Mouse (Mus musculus): ENCODE data around the gene Tjp3.

The Tjp3 gene

DNA sequence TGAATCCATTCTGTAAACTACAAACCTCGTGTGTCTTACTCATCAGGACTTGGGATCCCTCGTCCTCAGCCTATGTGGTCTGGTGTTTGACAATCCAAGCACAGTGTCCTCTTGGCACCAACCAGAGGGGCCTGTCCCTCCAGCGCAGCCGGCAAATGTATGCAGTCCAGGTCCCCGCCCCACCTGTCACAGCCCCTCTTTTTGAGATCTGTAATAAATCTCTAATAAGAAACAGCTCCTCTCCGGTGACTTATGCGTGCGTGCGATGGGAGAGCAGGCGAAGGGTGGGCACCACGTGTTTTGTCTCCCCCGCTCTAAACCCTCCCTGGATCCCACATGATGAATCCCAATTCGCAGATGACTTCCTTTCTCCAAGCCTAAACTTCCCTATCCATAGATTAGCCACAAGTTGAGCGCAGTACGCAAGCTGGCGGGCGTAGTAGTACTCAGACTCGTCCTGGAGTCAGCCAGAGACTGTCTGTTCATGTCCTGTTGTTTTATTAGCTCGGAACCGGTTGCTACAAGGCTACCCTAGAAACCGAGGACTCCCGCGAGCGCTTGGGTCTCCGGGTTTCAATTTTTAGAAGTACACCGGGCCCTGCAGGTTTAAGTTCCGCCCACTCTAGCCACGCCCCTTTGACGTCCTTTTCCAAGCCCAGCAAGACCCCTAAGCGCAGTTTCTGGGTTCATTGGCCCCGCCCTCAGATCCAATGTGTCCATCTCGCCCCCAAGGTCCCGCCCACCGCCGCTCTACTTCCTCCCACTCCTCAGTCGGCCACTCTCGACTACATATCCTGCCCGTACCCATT lies 28.6 kb upstream of the Tjp3 start:
- peak; percentile 98 for DNase-seq (ENCODE audit: extremely low spot score, low read depth, low spot score)

DNA sequence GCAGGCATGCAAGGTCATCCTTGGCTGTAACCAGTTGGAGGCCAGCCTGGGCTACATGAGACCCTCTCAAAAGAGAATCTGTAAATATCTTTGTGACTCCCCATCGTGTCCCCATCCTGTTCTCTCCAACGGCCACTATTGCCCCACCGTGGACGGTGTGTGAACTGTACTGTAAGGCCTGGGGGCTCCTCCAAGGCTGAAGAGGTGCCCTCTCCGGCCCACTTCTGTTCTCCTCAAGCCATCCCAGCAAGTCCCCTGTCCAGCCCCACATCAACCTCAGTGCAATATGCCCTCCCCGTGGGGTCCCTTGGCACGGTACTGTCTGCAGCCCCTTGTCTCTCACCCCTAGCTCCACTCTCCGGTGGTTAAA lies 27.9 kb upstream of the Tjp3 start:
- no peak for DNase-seq (ENCODE audit: extremely low spot score, low read depth, low spot score)

DNA sequence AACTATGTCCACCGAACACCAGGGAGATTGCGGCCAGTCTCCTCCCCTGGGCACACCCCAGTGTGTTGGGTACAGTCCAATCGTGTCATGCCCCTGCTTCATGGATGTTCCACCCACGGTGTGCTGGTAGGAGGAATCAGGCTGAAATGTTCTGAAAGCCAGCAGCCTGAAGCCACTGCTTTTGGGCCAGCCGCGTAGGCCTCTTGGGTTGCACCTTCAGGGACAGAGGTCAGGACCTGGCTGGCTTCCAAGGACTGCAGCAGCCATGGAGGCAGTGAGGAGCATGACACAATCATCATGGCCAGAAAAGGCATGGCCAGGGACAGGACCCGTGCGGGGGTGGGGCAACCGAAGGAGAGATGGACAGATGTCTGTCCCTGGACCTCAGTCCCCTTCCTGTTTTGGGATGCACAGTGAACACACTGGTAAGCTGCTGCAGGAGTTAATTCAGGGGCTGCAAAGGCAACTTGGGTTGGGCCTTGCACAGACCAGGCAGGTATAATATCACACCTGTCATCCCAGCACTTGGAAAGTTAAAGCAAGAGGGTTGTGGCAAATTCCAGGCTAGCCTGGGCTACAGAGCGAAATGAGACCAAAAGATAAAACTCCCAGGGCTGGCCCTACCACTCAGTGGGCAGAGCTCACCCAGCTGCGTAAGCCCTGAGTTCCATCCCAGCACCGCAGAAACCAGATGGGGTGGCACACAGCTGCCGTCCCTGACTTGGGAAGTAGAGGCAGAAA lies 27.4 kb upstream of the Tjp3 start:
- DNase-seq (ENCODE audit: extremely low spot score, low read depth, low spot score): no peak

DNA sequence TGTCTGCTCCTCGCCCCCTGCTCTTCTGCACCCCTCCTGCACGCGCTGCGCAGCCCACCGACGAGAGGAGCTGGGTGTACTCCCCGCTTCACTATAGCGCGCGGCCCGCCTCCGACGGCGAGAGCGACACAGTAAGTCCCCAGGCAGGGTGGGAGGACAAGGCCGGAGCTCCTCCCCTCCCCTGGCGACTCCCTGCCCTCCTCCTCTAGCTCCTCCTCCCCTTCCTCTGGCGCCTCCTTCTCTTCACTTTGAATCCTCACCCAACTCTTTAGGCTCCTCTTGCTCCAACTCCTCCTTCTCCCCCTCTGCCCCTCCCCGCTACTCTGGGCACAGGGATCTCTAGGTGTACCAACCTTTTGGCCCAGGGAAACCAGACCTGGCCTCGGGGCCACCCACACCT lies 25.9 kb upstream of the Tjp3 start:
- no peak for DNase-seq (ENCODE audit: extremely low spot score, low read depth, low spot score)

DNA sequence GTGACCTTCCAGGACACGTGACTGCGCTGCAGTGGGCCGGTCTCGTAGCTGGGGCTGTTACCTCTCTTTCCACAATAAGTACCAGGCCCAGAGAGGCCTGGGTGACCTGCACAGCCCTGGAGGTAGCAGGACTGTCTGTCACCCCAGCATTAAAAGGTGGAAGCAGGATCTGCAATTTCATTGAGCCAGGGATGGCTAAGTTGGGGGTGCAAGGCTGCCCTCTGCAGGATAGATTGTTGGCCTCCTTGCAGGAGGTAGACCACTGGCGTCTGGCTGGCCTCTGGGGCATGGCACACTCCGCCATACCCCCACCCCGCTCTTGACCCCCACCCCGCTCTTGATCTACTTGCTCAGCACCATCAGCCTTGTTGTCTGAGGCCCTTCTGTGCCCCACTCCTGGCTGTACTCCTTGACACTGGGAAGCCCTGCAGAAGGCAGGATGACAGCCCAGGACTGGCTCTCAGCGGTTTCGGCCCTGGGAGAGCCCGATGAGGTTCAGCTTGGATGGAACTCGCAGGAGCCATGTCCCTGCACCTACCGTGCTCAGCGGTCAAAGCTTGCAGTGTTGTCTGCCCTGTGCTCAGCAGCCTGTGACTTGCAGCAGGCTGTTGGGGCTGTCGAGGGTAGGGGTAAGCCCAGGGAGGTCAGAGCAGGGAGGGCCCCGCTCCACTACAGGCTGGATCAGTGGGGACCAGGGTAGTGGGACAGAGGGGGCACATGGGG lies 25.1 kb upstream of the Tjp3 start:
- DNase-seq (ENCODE audit: extremely low spot score, low read depth, low spot score): no peak

DNA sequence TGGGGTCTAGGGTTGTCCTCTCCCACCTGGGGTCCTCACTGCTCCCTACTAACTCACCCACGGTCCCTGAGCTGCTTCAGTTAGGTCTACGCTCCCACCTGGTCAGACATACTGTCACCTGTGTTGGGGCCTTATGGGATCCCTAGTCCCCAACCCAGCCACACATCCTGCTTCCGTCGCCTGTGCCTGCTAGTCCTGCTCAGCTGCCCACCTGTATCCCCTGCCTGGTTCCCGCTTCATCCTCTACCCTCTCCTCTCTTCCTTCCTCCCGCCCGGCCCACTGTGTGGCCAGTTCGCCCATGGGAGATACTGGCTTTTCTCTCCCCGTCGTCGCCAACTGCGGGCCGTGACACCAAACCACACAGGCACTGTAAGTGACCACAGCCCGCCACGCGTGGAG lies 24.2 kb upstream of the Tjp3 start:
- DNase-seq (ENCODE audit: extremely low spot score, low read depth, low spot score): no peak

DNA sequence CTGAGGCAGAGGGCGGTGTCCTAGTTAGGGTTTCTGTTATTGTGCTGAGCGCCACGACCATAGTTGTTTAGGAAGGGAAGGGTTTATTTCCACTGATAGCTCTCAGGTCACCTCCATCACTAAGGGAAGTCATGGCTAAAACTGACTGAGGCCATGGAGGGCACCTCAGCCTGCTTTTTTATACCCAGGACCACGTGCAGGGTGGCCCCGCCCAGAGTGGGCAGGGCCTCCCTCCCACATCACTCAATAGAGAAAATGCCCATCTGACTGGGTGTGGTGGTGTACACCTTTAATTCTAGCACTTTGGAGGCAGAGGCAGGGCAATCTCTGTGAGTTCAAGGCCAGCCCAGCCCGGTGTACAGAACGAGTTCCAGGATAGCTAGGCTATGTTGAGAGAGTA lies 22.8 kb upstream of the Tjp3 start:
- no peak for DNase-seq (ENCODE audit: extremely low spot score, low read depth, low spot score)

DNA sequence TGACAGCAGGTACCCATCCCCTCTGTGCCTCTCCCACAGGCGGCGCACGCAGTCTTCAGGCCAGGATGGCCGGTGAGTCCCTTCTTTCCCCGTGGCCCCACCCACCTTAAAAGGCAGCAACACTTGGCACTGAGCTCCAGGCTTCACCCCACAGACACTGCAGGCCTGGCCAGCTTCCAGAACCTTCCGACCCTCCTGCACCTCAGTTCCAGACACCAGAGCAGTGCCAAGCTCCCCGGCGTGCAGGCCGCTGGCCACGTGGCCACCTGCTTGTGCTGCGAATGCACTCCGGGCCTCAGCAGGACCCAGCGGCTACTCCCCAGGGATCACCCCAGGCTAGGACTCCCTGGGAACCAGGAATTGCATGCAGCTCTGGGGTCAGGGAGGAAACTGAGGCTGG lies 22.2 kb upstream of the Tjp3 start:
- no peak for DNase-seq (ENCODE audit: extremely low spot score, low read depth, low spot score)

DNA sequence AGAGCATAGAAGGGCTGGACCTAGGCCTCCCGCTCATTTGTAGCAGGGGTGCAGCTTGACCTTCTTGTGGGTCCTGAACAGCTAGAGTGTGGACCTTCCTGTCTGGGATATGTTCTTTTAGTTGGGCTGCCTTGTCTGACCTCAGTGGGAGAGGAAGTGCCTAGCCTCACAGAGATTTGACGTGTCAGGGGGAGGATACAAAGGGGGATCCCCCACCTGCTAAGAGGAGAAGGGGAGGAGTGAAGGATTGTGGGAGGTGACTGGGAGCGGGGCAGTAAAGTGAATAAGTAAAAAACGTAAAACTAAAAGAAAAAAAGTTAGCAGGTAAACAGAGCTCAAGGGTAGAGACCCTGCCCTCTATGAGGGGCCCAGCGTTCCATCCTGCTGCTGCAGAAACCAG lies 18.2 kb upstream of the Tjp3 start:
- no peak for DNase-seq (ENCODE audit: extremely low spot score, low read depth, low spot score)

DNA sequence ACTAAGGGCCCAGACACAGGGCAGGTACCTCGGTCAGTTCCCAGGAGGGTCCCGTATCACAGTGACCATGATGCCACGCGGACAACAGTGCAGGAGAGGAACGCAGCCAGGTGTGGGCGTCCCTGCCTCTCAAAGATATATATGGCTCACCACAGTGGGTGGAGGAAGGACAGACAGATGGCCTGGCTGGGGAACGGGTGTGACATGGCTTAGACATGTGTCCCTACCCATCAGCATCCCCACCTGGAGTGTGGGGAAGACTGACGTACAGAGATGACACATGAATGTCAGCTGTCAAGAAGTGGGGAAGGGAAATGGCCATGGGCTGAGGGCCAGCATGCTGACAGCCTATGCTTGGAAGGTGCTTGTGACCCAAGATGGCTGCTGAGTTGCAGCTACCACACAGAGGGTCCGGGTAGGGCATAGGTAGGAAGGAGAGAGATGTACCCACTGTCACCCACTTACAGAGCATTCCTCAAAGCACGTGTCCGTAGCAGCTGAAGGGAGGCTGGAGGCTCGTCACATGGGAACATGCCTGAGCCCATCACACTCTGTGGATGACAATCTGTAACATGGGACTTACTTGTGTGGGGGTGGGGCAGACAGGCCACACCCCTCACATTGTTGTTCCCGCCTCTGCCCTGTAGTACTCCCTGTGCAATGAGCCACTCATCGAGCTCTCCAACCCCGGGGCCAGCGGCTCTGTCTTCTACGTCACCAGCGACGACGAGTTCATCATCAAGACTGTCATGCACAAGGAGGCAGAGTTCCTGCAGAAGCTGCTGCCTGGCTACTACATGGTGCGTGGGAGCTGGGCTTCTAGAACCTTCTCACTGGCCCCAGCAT lies 15.7 kb upstream of the Tjp3 start:
- no peak for DNase-seq (ENCODE audit: extremely low spot score, low read depth, low spot score)

DNA sequence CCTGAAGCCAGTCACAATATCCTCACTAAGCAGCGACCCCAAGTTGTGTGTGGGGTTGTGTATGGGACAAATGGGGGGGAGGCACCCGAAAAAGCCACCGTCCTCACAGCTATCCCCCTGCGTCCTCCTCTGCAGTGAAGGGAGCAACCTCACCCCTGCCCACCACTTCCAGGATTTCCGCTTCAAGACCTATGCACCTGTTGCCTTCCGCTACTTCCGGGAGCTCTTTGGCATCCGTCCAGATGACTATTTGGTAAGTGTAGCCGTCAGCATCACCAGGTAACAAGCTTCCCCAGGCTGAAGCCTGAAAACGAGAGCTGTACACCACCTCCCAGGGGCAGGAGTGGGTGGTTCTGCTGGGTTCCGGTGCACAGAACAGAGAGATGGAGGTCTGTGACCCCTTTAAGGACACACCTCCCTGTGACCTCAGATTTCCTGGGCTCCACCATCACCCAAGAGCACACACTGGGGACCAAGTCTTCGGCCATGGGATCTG lies 14.8 kb upstream of the Tjp3 start:
- no peak for DNase-seq (ENCODE audit: extremely low spot score, low read depth, low spot score)

DNA sequence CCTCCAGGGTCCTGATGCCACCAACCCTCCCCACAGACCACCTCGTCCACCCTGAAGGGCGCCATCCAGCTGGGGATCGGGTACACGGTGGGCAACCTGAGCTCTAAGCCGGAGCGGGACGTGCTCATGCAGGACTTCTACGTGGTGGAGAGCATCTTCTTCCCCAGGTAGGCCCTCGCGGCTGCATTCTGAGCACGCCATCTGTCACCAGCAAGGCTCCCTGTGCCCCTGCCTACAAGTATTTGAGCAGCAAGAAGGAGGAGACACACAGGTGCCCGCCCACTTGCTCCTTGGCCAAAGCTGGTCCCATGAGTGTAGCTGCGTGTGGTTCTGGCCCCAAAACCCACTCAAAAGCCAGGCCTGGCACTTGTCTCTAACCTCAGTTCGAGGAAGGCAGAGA lies 14.3 kb upstream of the Tjp3 start:
- no peak for DNase-seq (ENCODE audit: extremely low spot score, low read depth, low spot score)

DNA sequence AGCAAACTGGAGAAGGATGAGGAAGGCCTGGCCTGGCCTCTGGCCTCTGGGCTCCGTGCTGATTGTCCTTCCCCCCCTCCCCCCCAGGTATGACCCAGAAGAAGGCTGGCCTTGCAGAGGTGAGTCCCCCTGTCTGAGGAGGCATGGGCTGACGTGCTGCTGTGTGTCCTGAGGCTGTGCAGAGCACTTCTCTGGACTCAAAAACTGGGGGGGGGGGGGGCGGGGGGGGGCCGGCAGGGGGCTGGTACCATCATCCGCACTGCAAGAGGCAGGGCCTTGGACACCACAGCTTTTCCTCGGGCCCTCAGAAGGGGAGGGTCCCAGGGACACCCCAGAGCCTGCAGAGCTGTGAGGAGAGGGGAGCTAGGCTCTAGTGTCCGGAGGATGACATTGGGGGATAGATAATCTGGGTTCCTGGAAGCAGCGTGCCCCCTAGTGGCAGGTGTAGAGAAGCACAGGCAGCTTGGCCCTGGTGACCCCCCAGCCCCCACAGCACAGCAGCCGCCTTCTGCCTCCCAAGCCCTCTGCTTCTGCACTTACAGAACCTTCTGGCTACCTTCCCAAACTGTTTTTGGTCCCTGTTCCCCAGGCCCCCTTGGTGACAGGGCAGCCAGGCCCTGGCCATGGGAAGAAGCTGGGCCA lies 13.3 kb upstream of the Tjp3 start:
- DNase-seq (ENCODE audit: extremely low spot score, low read depth, low spot score): no peak

DNA sequence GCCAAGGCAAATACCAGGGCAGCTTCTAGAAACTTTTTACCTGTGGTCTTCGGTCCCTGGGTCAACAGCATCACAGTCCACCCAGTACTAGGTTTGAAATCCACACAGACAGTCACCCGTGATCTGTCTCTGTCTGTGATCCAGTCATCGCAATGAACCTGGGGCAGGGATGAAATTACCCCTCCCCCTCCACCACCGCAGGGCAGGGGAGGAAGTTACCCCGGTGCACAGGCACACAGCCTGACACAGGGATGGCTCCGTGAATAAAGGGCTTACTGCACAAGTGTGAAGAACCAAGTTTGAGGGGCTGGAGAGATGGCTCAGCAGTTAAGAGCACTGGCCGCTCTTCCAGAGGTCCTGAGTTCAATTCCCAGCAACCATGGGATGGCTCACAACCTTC lies 12.4 kb upstream of the Tjp3 start:
- DNase-seq (ENCODE audit: extremely low spot score, low read depth, low spot score): no peak

DNA sequence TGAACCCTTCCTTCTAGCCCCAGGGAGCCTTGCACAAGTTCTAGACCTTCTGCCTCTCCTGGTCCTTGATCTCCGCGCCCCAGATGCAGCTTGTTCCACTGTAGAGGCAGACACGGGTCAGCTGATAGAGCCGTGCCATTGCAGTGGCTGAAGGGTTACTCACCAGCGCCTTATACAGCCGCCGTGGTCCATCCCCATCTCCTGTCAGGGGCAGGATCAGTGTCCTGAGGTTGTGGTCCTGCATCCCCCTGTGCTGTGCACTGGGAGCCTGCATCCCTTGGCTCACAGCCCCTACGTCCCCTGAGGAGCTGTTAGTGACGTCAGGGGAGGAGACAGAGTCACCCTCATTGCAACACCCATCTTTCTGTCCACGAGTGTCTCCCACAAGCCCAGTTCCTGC lies 11.9 kb upstream of the Tjp3 start:
- DNase-seq (ENCODE audit: extremely low spot score, low read depth, low spot score): no peak

DNA sequence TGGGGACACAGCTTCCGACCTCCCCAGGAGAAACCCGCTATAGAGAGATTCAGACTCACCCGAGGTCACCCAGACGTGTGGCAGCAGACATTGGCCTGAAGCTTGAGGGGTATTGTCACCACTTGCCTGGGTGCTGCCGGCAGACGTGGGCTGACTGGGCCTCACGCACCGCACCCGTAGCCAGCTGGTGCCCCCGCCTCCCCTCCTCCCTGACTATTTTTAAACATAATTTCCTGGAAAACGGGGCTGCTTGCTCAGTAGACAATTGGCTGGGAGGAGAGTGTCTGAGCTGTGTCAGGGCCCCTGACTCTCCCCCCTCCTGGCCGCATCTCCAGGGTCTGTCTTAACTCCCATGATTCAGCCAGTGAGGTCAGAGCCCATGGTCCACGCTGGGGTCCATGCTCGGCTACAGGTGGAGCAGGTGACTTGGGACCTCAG lies 11.4 kb upstream of the Tjp3 start:
- DNase-seq (ENCODE audit: extremely low spot score, low read depth, low spot score): no peak

DNA sequence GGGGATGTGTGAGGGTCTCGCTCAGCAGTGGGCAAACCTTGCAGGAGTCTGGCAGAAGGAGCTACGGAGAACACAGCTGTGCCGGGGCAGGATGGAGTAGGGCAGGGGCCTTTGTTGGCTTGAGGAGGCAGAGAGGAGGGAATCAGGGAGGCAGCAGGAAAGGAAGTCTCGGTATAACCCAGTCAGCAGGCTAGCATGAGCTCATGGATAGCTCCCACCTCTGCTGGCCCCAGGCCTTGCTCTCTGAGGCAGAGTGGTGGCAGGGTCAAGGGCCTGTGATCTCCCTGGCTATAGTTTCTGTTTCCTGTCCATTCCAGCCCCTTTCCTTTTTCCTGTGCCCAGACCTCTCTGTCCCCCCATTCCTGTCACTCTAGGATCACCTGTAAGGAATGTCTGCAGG lies 10.9 kb upstream of the Tjp3 start:
- DNase-seq (ENCODE audit: extremely low spot score, low read depth, low spot score): no peak

DNA sequence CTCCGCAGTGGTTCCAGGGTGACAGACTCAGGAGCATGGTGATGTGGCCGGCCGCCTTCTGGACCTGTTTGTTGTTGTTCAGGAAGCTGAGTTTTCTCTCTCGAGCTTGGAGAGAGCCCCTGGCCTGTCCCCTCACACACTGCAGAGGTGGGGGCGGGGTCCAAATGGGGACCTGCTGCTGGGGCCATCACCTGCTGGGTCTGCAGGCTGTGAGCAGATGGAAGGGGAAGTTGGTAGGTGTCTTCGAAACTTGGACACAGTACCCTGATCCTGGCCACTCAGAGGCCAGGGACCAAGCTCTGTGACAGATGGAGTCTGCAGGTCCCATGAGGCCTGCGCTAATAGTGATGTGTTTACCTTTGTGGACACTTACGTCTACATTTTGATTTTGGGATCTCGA lies 9.9 kb upstream of the Tjp3 start:
- DNase-seq (ENCODE audit: extremely low spot score, low read depth, low spot score): no peak

DNA sequence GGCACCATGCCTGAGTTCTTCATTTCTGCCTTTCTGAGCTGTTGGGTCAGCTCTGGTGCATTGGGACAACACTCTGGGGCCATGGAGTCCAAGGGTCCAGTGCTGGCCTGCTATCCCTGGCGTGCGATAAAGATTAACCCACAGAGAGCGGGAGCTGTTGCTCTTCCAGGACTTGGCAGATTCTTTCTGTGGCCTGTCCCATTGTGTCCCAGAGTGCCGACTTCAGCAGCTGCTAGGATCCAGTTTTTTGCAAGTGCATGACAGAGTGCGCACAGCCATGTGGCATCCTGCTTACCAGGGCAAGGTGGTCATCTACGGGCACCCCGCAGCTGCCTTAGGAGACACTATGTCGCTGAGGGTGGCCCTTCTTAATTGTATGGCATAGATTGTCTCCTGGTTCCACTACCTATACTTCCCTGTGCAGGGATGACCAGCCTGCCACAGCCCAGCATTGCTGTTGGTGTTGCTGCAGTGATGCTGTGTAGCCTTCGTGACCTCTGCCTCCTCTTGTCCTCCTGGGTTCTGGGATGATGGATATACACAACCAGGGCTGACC lies 9.0 kb upstream of the Tjp3 start:
- no peak for DNase-seq (ENCODE audit: extremely low spot score, low read depth, low spot score)
